Mouse (Mus musculus) forebrain, embryonic 16.5 days (tissue): ENCODE measurements at regions not wholly inside any gene's neighbourhood (a gene's known extent, or its start where the extent isn't known, plus 50 kb on each side); places are given as distances from the start of the nearest gene placed in this dataset.

Source experiments
- ATAC-seq: fragments of 200-750 bp; cut with Nextera tagmentation; 2 replicates; pipeline ENCODE4 v1.8.0; 2017; ENCODE audit warnings: mild to moderate bottlenecking, moderate library complexity
- H3K27ac ChIP-seq: fragments of 300-500 bp; sonication (generic); 2 replicates; pipeline ENCODE4 v1.5.1; 2014; ENCODE audit warnings: low read length, control low read depth
- H3K27me3 ChIP-seq: fragments of 300-500 bp; sonication (generic); replicated peaks from 2 replicates; pipeline ENCODE4 v1.6.1; 2014; ENCODE audit warnings: low read length; ENCODE audit not compliant: control insufficient read depth, insufficient read depth
- H3K36me3 ChIP-seq: fragments of 300-500 bp; sonication (generic); 2 replicates; pipeline ENCODE4 v1.6.1; 2014; ENCODE audit not compliant: control insufficient read depth, insufficient read depth
- H3K4me1 ChIP-seq: fragments of 300-500 bp; sonication (generic); replicated peaks from 2 replicates; pipeline ENCODE4 v1.6.1; 2014; ENCODE audit warnings: low read length; ENCODE audit not compliant: control insufficient read depth, insufficient read depth
- H3K4me2 ChIP-seq: fragments of 300-500 bp; sonication (generic); 2 replicates; pipeline ENCODE4 v1.6.1; 2014; ENCODE audit warnings: mild to moderate bottlenecking, low read length, control low read depth
- H3K4me3 ChIP-seq: fragments of 300-500 bp; sonication (generic); replicated peaks from 2 replicates; pipeline ENCODE4 v1.5.1; 2014; ENCODE audit warnings: mild to moderate bottlenecking, low read length, control low read depth
- H3K9ac ChIP-seq: fragments of 300-500 bp; sonication (generic); replicated peaks from 2 replicates; pipeline ENCODE4 v1.6.1; 2014; ENCODE audit warnings: low read depth, low read length, control low read depth
- H3K9me3 ChIP-seq: fragments of 300-500 bp; sonication (generic); 2 replicates; pipeline ENCODE4 v1.6.1; 2016; ENCODE audit warnings: low read length; ENCODE audit not compliant: control insufficient read depth
- WGBS: fragments of 180-500 bp; shearing (Covaris S2); extraction: QIAGEN DNeasy Blood & Tissue Kit; methylation state at CpG from one replicate; pipeline ENCODE4 v1.1.7; 2014; 5-methylcytosine and 5-hydroxymethylcytosine counted together

DNA sequence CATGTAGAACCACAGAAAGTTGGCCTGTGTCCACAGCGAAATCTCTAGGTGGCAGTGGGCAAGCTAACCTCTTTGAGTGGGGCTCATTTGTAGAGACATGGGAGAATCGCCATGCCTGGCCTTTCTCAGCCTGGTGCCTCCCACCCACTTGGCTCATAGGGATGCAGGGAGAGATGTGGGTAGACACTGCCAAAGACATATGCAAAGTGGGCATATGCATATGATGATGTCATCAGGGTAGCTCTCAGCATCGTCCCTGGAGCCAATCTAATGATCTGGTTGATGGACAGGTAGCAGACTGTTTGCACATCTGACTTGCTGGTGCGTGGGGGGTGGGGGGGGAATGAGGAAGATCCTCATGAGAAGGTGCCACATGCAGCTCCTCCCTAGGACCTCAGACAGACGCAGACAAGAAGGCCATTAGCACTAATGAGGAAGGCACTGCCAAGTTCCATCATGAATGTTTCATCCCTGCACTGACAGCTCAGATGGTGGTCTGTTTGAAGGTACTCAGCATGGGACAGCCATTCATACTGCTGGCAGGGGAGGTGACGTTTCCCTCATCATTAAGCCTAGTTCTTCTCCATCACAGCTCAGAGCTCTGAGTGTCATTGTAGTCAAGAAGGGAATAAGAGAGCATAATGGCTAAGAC, 50.2 kb upstream of the Prdm11 start:
- no peaks in the 10 kb centered on the region for H3K36me3 ChIP-seq
- no peak overlapping the region for H3K4me3 ChIP-seq
- H3K27me3 ChIP-seq = no peaks in the 10 kb centered on the region
- WGBS = 37% methylated on average over 6 of the region's 6 CpGs
- H3K9ac ChIP-seq = no peak overlapping the region
- H3K27ac ChIP-seq = no peak overlapping the region
- no peak overlapping the region for H3K4me2 ChIP-seq
- H3K9me3 ChIP-seq = no peaks in the 10 kb centered on the region
- ATAC-seq = peak; percentile 80
- H3K4me1 ChIP-seq = peaks cover 26% of the 10 kb centered on the region
